Mouse (Mus musculus) myocyte (in vitro differentiated cells): ENCODE measurements around the gene Loxl4.

Experiments used
- E2F4 ChIP-seq: IDR thresholded peaks from one replicate; pipeline ENCODE4 v1.6.1; 2011; ENCODE audit warnings: mild to moderate bottlenecking, control low read depth, moderate library complexity; ENCODE audit not compliant: insufficient read depth
- MAX ChIP-seq: IDR thresholded peaks from one replicate; pipeline ENCODE4 v1.6.1; 2011; ENCODE audit warnings: low read depth, mild to moderate bottlenecking, control low read depth
- MYOG ChIP-seq, 3 experiments: IDR thresholded peaks; one replicate each; pipeline ENCODE4 v1.6.1; 2011; ENCODE audit warnings: control low read depth in 2 of 3, low read depth in 2 of 3, mild to moderate bottlenecking in 2 of 3; ENCODE audit not compliant: insufficient read length in 2 of 3, control insufficient read depth in 1 of 3, insufficient read depth in 1 of 3
- POLR2A ChIP-seq: IDR thresholded peaks from one replicate; pipeline ENCODE4 v1.6.1; 2011; ENCODE audit warnings: low read depth, mild to moderate bottlenecking, control low read depth, moderate library complexity; ENCODE audit not compliant: insufficient read length
- POLR2AphosphoS2 ChIP-seq: IDR thresholded peaks from one replicate; pipeline ENCODE4 v1.6.1; 2011; ENCODE audit warnings: low read depth, control low read depth; ENCODE audit not compliant: insufficient read length
- TCF12 ChIP-seq: IDR thresholded peaks from one replicate; pipeline ENCODE4 v1.6.1; 2011; ENCODE audit warnings: mild to moderate bottlenecking, control low read depth; ENCODE audit not compliant: poor library complexity, insufficient read depth, severe bottlenecking

- TF ChIP-seq POLR2A (no peak), E2F4 (no peak), POLR2AphosphoS2 (no peak), MAX (no peak), MYOG (IDR thresholded peaks at IDR 0.05; ENCODE audit: control insufficient read depth in 1 of 3, insufficient read depth in 1 of 3, insufficient read length in 2 of 3, low read depth in 2 of 3) (no peak), TCF12 (no peak)
Observed at GRCm38 (mm10) chr19:42582811-42583370, 29.7 kb downstream of the Loxl4 start.
